Mouse (Mus musculus) heart, embryonic 13.5 days (tissue): ENCODE measurements around the gene Entpd1. TPM values are rescaled to one million over a fixed set of nuclear protein-coding genes. Genes with fewer than 3 reads are reported as not detected.

ENCODE experiments used
- ATAC-seq: fragments of 200-750 bp; cut with Nextera tagmentation; 2 replicates; pipeline ENCODE4 v1.8.0; 2017; ENCODE audit warnings: moderate TSS enrichment; ENCODE audit not compliant: insufficient number of reproducible peaks, low FRiP score, low TSS enrichment; ENCODE audit errors: extremely low read depth
- H3K27ac ChIP-seq: fragments of 300-500 bp; sonication (generic); replicated peaks from 2 replicates; pipeline ENCODE4 v1.5.1; 2015; ENCODE audit warnings: moderate library complexity, mild to moderate bottlenecking, inconsistent platforms
- H3K27me3 ChIP-seq: fragments of 300-500 bp; sonication (generic); replicated peaks from 2 replicates; pipeline ENCODE4 v1.6.1; 2015; ENCODE audit warnings: mild to moderate bottlenecking, inconsistent platforms
- H3K36me3 ChIP-seq: fragments of 300-500 bp; sonication (generic); 2 replicates; pipeline ENCODE4 v1.6.1; 2015; ENCODE audit warnings: mild to moderate bottlenecking, inconsistent platforms
- H3K4me1 ChIP-seq: fragments of 300-500 bp; sonication (generic); 2 replicates; pipeline ENCODE4 v1.6.1; 2015; ENCODE audit warnings: inconsistent platforms
- H3K4me2 ChIP-seq: fragments of 300-500 bp; sonication (generic); 2 replicates; pipeline ENCODE4 v1.6.1; 2015; ENCODE audit warnings: inconsistent platforms, mild to moderate bottlenecking, moderate library complexity
- H3K4me3 ChIP-seq: fragments of 300-500 bp; sonication (generic); 2 replicates; pipeline ENCODE4 v1.5.1; 2015; ENCODE audit warnings: moderate library complexity, mild to moderate bottlenecking, inconsistent platforms
- H3K9ac ChIP-seq: fragments of 300-500 bp; sonication (generic); 2 replicates; pipeline ENCODE4 v1.6.1; 2015; ENCODE audit warnings: inconsistent platforms, mild to moderate bottlenecking, moderate library complexity
- H3K9me3 ChIP-seq: fragments of 300-500 bp; sonication (generic); 2 replicates; pipeline ENCODE4 v1.6.1; 2016; ENCODE audit warnings: inconsistent platforms
- WGBS: fragments of 180-500 bp; shearing (Covaris S2); methylation state at CpG from one replicate; pipeline ENCODE4 v1.1.7; 2015; ENCODE audit warnings: mixed read lengths; 5-methylcytosine and 5-hydroxymethylcytosine counted together
- polyA plus RNA-seq: library from polyadenylated mRNA; unstranded; fragments of >200 nt; fragmentation: Nextera tagmentation; extraction: Ambion mirVana; gene quantifications from 2 replicates; pipeline ENCODE4 v1.2.1, GENCODE M21; 2015

Entpd1 gene
- polyA plus RNA-seq, 1 experiment from 2014 or later = 9.2 TPM

DNA sequence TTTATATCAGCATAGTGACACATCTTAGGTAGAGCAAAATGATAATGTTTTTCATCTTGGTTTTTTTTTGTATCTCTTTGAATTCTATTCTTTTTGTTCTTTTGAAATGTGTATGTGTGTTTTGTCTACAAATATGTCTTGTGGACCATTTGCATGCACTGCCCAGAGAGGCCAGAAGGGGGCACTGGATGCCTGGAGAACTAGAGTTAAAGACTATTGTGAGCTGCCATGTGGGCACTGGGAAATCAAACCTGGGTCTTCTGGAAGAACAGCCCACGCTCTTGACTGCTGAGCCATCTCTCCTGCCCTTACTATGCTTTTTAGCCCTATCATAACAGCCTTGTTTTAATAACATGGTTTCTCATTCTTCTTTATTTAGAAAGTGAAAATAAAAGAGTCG is 142.1 kb downstream of the Entpd1 start:
- Histone ChIP-seq H3K27ac (no peak overlapping the region), H3K4me3 (no peak overlapping the region), H3K9ac (no peak overlapping the region), H3K36me3 (no peaks in the 10 kb centered on the region), H3K27me3 (peaks cover 36% of the 10 kb centered on the region), H3K9me3 (no peaks in the 10 kb centered on the region), H3K4me1 (0 out of 2 replicates have a peak, but pooled peaks cover 4% of the 10 kb centered on the region), H3K4me2 (no peak overlapping the region)
- WGBS = 75% methylated on average over 2 of the region's 2 CpGs
- ATAC-seq = no peak

GRCm38 (mm10) chr19:40760071-40760470 is 147.9 kb downstream of the Entpd1 start:
- H3K9ac ChIP-seq = no peak overlapping the region
- no peaks in the 10 kb centered on the region for H3K36me3 ChIP-seq
- no peaks in the 10 kb centered on the region for H3K9me3 ChIP-seq
- no peak overlapping the region for H3K4me3 ChIP-seq
- no peak overlapping the region for H3K27ac ChIP-seq
- 76% methylated on average over 2 of the region's 2 CpGs for WGBS
- no peak for ATAC-seq
- H3K4me2 ChIP-seq = no peak overlapping the region
- 0 out of 2 replicates have a peak, but pooled peaks cover 7% of the 10 kb centered on the region for H3K4me1 ChIP-seq
- peaks cover 75% of the 10 kb centered on the region for H3K27me3 ChIP-seq

DNA sequence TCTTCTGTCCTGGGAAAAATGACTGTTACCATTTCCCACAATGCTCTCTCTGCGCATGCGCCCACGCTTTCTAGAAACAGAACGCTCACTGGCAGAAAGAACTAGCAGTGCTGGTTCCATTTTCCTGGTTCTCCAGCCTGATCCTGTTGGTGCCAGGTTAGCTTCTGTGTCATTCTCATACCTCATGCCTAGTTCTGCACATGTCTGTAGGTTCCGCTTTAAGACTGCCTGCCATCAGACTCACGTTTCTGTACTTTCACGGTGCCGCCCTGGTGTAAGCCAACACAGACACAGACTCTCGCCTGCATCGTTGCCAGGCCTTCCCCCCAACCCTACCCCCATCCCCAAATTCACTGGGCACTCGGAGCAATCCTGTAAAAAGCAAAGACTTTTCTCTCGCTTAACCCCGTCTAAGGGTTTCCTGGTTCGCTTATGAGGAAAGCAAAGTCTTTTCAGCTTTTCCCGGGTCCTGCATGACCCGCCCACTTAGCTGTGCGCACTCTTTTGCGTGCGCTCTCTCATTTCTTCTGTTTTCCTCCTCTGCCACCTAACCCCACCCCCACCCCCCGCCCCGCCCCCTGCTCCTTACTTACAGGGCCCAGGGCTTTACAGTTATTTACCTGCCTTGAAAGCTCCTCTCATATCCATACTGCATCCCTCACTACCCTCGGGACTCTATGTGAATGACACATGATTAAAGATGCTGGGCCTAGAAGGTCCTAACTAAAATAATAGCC is 150.0 kb downstream of the Entpd1 start:
- WGBS = 29% methylated on average over 22 of the region's 22 CpGs
- ATAC-seq = no peak

GRCm38 (mm10) chr19:40767189-40767588 is 155.0 kb downstream of the Entpd1 start:
- Histone ChIP-seq H3K27ac (no peak overlapping the region), H3K4me3 (no peak overlapping the region), H3K4me1 (peaks cover 14% of the 10 kb centered on the region), H3K9me3 (no peaks in the 10 kb centered on the region), H3K36me3 (no peaks in the 10 kb centered on the region), H3K9ac (no peak overlapping the region), H3K4me2 (no peak overlapping the region), H3K27me3 (peaks cover 51% of the 10 kb centered on the region)
- WGBS = 71% methylated on average over 2 of the region's 2 CpGs
- ATAC-seq = no peak

More for the DNA sequence above, 150.0 kb downstream of the Entpd1 start:
- Histone ChIP-seq H3K27ac (no peak overlapping the region), H3K4me1 (0 out of 2 replicates have a peak, but pooled peaks cover 6% of the 10 kb centered on the region), H3K4me2 (peak overlapping the region; percentile 73), H3K36me3 (no peaks in the 10 kb centered on the region), H3K9ac (peak overlapping the region; percentile 71), H3K27me3 (peaks cover 72% of the 10 kb centered on the region), H3K4me3 (peak overlapping the region; percentile 47), H3K9me3 (no peaks in the 10 kb centered on the region)

DNA sequence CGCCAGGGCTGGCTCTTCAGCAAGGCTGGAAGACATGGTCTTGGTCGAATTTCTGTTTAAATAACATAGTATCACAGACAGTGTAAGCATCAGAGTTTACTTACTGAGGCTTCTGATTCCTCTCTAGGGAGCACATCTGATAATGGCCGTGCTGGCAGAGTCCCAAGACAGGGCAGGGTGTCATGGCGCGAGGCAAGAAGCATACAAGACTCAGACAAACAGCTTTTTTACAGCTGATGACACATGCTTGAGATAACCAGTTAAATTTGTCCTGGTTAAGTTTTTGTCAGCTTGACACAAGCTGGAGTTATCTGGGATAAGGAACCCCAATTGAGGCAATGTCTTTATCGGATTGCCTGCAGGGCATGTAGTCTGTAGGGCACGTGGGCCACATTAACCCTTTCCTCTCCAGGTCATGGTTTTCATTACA is 157.2 kb downstream of the Entpd1 start:
- ATAC-seq = no peak
- peak overlapping the region; percentile 18 for H3K4me2 ChIP-seq
- no peaks in the 10 kb centered on the region for H3K9me3 ChIP-seq
- peak overlapping the region; percentile 43; the same call in 1 of the 2 replicates for H3K27ac ChIP-seq
- no peaks in the 10 kb centered on the region for H3K36me3 ChIP-seq
- H3K27me3 ChIP-seq = peaks cover 45% of the 10 kb centered on the region
- H3K4me1 ChIP-seq = peaks cover 17% of the 10 kb centered on the region
- no peak overlapping the region for H3K4me3 ChIP-seq
- WGBS = 5% methylated on average over 7 of the region's 7 CpGs
- H3K9ac ChIP-seq = no peak overlapping the region

GRCm38 (mm10) chr19:40788004-40788714 is 176.0 kb downstream of the Entpd1 start:
- no peak overlapping the region for H3K4me2 ChIP-seq
- H3K4me1 ChIP-seq = no peaks in the 10 kb centered on the region
- H3K36me3 ChIP-seq = no peaks in the 10 kb centered on the region
- no peak overlapping the region for H3K27ac ChIP-seq
- no peak overlapping the region for H3K9ac ChIP-seq
- H3K9me3 ChIP-seq = no peaks in the 10 kb centered on the region
- peaks cover 41% of the 10 kb centered on the region for H3K27me3 ChIP-seq
- WGBS = 55% methylated on average over 15 of the region's 15 CpGs
- ATAC-seq = no peak
- H3K4me3 ChIP-seq = no peak overlapping the region

GRCm38 (mm10) chr19:40788715-40789084 is 176.5 kb downstream of the Entpd1 start:
- no peak overlapping the region for H3K4me3 ChIP-seq
- H3K9ac ChIP-seq = no peak overlapping the region
- H3K4me2 ChIP-seq = no peak overlapping the region
- H3K27ac ChIP-seq = no peak overlapping the region
- no peaks in the 10 kb centered on the region for H3K4me1 ChIP-seq
- H3K36me3 ChIP-seq = no peaks in the 10 kb centered on the region
- no peaks in the 10 kb centered on the region for H3K9me3 ChIP-seq
- 71% methylated on average over 2 of the region's 2 CpGs for WGBS
- H3K27me3 ChIP-seq = peaks cover 42% of the 10 kb centered on the region
- ATAC-seq = no peak

Other genes starting within 250 kb of the Entpd1 start
- gene Sorbs1, start 98.6 kb upstream of the Entpd1 start, polyA plus RNA-seq = 65.4 and 74.3 TPM in 2 replicates
- 40.7 and 42.0 TPM in 2 replicates for gene Aldh18a1, start 23.9 kb upstream of the Entpd1 start, polyA plus RNA-seq
- gene Tctn3, start 133 bp upstream of the Entpd1 start, polyA plus RNA-seq = 8.1 and 9.6 TPM in 2 replicates
- 0.05 TPM in 1 of 2 replicates, not detected in the other for gene Cc2d2b, start 136.4 kb downstream of the Entpd1 start, polyA plus RNA-seq
- 7.9 and 10.0 TPM in 2 replicates for gene Ccnj, start 218.9 kb downstream of the Entpd1 start, polyA plus RNA-seq